Mouse (Mus musculus): ENCODE measurements at regions not wholly inside any gene's neighbourhood (a gene's known extent, or its start where the extent isn't known, plus 50 kb on each side); places are given as distances from the start of the nearest gene placed in this dataset.

DNA sequence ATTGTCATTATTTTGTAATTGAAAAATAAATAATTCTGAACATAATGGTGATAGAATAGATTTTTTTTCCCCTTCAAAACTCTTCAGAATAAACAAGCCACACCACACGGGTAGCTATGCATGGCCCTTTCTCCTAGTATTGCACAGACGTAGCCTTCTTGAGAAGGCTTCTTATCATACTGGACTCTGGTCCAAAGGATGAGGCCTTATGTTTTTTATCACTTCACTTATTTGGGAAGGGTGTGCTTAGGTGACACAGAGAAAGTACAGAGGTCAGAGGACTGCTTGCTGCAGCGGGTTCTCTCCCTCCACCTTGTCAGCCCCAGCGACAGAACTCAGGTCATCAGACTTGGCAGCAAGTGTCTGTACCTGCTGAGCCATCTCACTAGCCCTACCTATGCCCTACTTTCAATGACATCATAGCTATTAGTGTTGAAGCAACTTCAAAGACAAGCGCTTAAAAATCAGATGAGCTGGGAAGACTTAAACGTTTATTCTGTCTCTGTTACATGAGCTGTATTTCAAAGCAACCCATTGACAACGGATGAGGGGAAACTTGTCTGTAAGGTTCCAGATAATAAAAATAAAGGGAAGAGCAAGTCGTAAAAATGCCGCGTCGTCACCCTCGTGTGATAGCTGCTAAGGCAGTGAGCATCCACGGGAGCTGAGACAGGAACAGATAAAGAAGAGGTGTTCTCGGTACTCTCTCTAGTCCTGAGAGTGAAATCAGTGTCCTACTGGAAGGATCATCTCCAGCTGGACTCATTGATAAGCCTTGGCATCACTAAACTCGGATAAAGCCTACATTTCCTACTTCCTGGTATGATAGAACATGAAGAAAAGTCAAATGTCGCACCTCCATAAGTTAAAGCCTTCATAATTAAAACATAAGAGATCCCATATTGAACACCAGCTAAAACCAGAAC, 226.2 kb downstream of the Sp3 start:
- DNase-seq (ENCODE audit: low spot score): no peak

DNA sequence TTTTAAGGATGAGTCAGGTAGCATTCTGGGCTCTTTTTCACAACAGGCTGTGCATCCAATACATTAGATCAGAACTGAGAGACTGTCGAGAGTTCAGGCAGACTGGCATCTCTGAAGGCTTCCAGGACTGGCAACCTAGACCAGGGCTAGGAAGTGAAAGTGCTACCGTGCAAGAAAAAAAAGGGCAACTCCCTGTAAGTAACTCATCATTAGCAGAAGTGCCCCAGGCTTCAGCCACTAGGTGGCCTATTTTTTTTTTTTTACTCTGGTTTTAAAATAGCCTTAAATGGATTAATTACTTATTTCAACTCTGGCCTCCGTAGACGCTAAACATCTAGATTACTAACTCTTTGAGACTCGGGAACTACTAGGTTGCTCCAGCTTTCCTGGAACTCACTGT, 216.8 kb downstream of the Sp3 start:
- DNase-seq (ENCODE audit: low spot score): no peak

DNA sequence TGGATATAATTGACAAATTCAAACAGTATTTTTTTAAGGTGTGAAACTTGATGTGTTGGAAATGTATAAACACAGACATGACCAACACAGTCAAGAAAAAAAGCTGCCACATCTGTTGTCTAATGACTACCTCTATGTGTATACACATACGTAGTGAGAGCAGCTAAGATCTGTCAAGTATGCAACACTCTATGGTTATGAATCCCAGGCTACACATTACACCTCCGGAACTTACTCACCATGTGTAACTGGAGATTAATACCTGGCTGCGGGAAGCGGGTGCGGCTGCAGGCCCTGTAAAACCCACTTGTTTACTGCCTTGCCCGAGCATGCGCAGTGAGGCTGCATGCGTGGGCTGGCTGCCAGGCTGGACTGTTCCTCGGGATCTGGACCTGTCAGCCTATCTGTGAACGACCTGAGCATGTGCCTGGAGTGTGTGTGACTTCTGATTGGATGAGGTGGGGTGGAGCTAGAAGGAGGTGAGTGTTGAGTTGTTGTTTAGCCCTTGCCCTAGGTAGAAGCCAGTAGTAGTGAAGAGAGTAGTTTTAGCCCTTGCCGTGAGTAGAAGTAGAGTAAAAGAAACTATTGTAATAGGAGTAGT, 211.1 kb downstream of the Sp3 start:
- DNase-seq (ENCODE audit: low spot score): peak; percentile 10

DNA sequence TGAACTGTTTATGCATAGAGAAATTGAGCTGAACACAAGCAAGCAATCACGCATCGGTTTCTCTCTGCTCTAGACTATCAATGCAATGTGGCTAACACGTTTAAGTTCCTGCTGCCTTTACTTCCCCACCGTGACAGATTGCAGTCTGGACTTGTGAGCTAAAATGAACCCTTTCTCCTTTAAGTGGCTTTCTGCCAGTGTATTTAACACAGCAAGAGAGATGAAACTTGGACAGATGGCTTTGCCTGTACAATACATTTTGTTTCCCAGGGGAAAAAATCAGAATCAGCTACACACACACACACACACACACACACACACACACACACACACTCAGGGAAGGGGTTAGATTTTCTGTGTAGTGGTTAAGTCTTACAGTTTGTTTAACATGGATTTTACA, 206.8 kb downstream of the Sp3 start:
- no peak for DNase-seq (ENCODE audit: low spot score)

DNA sequence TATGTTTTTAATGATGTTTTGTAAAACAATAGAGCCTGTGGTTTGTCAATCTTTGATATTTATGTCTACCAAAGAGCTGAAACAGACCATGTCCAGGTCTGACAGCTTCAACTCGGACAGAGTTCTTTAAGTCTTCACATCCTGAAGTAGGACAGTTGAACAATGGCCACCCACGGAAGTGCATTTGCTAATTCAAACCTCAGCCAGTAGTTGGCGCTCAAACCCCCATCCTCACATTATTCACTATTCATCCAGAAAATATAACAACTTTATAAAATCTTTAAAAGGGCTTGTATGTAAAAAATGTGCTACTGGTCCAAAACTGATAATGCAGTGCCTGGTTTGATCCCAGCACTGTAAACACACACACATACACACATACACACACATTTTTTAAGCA, 202.9 kb downstream of the Sp3 start:
- DNase-seq (ENCODE audit: low spot score): no peak

DNA sequence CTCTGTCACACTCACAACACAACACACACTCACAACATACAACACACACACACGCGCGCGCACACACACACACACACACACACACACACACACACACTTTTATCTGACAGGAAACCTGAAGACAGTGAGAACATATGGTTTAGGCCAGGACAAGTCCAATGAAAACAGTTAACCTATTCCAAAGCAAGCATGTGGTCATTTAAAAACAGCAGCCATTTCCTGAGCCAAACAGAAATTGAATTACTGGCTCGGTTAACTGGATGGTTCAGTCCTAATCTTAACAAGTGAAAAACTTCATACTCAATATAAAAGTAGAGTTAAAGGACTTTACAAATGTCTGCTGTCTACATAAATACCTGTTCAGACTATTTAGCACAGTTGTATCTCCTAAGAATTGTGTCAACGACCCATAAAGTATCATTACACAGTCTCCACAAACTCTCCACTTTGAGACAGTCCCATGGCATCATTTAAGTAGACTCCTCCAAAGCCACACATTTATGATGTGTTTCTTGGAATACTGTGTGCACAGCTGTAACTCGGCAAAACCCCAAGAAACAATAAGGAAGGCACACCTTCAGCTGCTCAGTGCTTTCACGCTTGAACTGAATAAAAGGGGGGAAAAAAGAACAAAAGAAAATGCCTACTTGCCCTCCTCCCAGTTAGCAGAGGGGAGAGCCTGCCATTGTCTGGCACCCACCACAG, 202.3 kb downstream of the Sp3 start:
- DNase-seq (ENCODE audit: low spot score): no peak

DNA sequence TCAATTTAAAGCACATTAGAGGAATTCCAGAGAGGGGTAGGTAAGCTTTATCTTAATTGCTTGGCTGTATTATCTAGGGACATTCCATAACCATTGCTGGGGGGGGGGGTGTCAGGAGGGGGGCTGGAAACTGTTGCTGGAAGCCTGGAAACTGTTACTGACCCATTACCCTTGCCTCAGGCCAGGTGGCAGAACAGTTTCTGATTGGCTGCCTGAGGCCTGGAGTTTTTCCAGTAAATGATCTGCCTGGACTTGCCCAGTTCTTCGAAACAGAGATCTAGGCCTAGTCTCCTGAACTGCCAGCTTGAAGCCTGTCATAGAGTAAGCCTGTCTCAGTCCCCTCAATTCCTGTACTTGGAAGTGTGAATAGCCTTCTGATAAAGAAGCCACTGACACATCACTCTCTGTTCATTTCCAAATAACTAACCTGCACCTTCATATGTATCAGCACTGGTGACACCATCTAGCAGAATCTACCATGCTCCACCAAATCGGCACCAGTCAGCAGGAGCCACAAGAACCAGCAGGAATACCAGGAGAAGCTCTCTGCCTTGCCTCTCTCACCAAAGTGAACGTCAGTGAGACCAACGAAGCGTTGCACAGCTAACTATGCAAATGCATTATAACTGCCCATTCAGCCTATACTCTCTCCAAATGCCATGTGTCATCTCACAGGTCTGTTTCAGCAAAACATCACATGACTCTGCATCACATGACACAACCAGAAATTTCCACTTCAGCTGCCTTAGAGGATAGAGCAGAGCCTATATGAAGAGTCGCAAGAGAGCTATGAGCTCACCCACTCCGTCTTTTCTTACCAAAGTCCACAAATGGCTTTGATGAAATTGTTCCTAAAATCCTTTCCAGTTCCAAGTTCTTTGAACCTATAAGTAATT, 200.7 kb downstream of the Sp3 start:
- no peak for DNase-seq (ENCODE audit: low spot score)

DNA sequence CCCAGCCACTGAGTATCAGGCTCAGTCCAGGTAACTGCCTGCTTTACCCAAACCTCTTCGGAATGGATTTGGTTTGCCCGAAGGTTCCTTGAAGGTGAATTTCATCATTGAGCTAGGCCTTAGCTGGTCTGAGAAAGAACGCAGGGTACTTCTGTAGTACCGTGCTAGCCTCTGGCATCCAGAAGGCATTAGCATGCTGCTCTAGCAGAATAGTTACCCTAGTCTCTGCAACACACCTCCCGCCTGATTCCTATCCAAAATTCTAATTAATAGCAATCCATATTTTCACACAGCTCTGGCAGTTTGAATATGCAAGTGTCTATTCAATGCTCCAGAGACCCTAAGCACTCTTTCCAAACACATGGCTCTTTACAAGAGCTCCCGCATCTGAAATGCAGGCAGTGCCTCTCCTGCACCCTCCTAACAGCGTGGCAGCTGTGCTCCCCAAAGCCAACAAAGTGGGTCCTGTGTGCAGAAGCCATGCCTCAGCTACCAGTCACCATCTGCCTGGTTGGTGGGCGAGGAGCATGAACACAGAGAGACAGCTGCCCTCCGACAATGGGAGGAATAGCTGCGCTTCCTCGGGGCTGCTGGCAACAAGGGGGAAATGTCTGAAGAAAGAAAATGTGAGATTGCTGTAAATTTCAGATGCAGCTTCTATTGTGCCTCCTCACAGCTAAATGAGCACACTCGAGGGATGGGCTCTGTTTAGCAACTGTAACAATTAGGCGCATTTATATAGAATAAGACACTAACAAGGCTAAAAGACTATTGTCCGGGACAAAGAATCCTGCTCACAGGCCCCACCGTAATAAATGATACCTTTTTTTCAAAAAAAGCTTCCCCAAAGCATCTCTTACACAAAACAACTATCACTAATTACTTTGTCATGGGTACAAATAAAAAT, 198.6 kb downstream of the Sp3 start:
- DNase-seq (ENCODE audit: low spot score): no peak

DNA sequence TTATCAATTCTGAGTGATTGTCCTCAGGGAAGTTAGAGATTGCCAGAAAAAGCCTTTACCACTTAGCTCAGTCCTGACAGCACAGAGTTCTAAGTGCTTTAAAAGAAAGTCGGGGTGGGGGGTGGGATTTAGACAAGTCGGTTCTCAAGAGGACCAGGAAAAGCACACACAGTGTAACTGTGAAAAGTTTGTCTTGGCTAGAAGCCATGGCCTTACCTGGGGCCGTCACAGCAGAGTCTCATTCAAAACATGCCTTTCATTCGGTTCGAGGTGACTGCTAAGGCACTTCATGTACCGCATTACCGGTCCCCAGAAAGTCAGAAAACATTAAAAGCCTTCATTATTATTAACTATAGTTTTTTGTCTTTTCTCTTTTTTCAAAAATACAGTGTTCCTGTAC, 197.9 kb downstream of the Sp3 start:
- DNase-seq (ENCODE audit: low spot score): no peak

DNA sequence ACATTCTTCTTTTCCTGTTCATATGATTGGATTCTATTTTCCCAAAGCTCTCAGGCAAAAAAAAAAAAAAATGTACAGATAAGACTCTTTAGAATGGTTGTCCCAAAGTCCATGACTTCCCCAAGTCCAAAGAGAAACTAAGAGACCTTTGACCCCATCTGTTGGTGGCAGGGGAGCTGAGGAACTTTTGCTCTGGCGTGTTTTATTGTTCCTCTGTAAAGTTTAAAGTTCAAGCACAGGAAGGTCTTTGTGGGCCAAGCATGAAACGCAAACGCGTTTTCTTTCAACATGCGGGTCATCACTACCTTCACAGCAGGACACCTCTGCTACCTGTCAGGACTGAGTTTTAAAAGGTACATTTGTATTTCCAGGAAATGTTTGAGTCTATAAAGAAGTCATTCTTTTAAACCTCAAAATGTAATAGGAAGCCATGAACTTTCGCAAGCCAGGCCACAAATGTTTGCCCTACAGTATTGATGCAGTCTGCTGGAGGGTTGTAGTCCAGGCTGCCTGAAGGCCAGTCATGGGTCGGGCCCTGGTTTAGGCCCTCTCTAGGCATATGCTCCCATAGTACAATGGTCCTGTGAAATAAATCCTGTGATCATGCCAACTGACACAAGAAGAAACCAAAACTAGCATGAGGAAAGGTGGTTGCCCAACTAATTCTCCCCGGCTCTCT, 194.7 kb downstream of the Sp3 start:
- no peak for DNase-seq (ENCODE audit: low spot score)

DNA sequence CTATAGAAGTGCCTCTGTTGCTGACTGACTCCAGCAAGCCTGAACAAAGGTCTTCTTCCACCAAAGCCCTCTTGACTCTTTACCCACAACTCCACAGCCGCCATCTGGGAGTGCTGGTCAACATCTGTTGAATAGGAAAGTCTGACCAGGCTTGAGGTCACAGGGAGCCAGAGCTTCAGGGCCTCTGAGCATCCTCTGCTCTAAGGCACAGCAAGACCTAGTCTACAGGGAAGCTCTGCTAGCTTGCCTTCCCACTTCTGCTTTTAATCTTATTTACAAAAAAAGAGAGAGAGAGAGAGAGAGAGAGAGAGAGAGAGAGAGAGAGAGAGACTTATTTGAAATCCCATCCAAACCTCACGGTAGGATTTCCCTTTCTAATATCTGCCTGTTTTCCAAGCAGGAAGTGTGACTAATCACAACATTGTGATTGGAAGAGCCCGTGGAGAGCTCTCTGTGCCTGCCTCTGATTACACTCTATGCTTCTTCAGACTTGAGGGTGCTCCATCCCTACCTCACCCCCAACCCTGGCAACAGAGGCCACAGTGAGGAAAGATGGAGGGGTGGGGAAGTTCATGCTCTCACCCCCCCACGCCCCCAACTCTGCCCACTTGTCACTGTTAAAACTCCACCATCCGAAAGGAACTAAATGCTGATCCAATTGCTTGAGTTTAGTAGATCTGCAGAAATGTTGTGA, 194.1 kb downstream of the Sp3 start:
- no peak for DNase-seq (ENCODE audit: low spot score)

DNA sequence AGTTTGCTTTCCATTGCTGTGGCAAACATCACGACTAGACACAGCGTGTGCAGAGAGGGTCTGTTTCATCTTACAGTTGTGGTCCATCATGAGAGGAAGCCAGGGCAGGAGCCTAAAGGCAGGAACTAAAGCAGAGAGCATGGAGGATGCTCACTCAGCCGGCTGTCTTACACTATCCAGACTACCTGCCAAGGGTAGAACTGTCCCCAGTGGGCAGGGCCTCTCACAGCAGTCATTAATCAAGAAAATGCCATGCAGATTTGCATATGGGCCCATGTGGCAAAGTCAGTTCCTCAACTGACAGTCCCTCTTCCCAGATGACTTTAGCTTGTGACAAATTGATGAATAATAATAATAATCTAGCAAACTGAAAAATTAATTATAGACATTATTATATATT, 192.6 kb downstream of the Sp3 start:
- no peak for DNase-seq (ENCODE audit: low spot score)

DNA sequence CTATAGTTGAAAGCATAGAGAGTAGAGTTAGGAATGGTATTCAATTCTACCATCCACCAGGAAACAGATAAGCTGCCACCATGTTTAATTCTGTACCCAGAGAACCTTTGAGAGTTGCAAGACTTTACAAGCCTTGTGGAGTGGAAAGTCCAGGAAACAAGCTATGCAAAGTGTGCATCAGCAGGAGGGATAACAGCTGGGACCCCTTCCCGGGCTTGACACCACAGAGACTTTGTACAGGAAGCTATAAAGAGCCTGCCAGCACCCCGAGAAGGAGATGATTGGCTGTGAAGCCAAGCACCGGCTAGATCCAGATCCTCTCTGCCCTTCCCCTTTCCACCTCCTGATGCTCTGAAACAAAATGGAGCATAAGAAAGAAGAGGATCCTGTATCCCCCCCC, 188.8 kb downstream of the Sp3 start:
- DNase-seq (ENCODE audit: low spot score): no peak

DNA sequence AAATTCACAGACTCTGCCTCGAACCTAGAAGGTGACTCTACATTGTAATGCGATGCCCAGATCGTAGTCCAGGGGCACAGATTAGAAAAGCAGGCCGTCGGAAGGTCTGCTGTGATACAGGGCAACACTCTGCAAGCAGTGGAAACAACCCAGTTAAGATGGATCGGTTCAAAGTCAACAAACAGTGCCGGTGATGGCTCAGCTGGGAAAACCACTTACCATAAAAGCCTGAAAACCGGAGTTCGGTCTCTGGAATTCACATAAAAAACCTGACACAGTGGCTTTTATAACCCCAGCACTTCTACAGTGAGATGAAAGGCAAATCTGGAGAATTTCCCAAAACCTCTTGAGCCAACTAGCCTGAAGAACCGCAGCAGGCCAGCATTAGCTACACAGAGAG, 186.8 kb downstream of the Sp3 start:
- DNase-seq (ENCODE audit: low spot score): no peak

DNA sequence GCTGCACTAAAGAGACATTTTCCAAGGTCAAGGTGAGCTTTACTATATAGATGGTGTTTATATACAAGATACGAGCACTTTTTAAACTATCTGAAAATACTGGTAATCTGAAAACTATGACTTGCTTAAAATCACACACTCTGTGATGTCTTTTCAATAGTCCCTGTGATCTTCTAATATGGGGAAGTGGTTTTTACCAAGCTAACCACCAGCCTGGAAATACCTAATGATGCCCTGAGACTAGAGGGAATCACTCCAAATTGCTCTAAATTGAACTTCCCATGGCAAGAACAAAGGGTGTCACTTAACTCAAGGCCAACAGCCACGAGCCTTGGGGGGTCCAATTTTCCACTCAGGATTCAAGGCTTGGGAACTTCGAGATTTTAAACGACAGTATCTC, 185.7 kb downstream of the Sp3 start:
- no peak for DNase-seq (ENCODE audit: low spot score)

DNA sequence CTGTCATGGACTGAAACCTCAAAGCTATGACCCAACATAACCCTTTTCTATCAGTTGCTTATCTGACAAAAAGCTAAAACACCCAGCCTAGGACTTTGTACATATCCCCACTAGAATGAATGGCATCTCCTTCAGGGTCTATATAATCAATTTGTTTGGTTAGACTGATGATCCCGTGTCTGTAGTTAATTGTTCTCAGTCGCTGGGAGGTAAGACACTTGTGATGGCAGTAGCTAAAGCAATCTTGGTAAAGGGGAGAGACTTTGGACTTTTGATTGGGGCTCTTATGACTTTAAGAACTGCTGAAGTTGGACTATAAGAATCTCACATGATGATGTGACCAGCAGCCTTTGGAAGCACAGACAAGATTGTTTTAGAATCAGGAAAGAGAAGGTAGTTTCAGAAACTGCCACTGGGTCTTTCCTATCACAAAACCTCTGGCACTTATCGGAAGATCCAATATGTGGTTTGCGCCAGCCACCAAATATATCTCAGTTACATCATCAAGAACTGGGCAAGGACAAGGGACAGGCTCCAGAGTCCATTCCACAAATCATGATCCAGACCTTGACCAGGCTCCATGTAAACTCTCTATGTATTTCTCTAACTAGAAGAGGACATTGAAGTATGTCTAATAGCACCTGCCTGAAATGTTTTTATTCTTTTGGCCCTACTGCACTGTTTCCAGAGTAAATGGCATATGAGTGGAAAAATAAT, 183.1 kb downstream of the Sp3 start:
- no peak for DNase-seq (ENCODE audit: low spot score)

DNA sequence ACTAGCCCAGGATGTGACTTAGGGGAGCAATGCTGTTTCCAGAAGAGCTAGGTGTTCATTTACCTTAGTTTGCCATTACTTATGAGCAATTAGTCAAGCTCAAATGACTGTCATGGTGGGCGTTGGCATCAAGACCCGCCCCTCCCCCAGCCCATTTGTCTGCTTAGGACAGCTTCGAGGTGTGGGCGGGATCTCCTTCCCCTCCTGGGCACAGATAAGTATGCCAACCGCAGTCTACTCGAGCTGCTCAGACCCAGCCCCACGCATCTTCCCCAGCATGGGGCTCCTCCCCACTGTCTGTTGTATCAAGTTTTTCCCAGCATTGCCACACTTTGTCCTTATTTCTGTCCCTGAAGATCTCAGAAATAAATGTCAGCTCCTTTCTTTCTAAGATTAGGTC, 179.6 kb downstream of the Sp3 start:
- DNase-seq (ENCODE audit: low spot score): no peak

DNA sequence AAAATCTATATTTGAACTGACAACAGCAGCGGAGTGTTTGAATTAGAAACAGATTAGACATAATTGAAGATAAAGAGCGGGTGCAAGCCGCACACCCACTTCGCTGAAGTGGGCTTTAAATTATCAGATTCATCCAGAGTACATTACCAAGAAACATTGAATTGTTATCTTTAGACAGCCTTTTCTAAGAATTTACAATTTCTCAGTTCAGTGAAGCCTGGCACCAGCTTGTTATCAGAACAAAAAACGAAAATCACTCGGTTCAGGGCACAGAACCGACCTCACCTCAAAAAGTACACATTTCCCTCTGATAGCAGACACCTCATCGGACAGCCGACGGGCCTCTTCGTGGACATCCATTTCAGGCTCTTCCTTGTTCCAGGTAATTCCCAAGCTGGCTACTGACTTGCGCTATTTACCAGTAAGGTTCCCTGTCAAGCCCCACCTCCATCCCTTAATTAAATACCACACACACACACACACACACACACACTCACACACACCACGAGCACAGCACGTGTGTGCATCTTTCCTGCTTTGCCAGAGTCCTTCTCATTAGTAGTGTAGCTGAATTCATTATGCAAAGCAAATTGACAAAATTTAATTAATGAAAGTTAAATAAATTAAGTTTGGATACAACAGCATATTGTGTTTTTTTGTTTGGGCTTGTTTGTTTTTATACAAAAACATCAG, 166.8 kb downstream of the Sp3 start:
- DNase-seq (ENCODE audit: low spot score): no peak

DNA sequence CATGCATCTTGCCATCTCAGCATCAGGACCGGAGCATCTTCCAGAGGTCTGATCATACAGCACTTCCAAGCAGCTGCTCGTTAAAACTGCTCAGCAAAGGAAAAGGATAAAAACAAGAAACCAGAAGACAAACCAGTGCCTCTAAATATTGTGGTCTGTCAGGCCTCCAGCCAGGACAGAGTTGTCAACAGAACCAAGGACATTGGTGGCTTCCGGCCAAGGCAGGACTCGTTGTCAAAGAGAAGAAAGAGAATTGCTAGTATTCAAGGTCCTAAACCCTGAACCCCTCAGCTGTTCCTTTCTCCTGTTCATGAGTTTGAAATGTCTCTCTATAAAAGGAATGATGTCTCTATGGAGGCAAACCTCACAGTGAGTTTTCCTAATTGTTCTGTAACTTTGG, 155.0 kb downstream of the Sp3 start:
- no peak for DNase-seq (ENCODE audit: low spot score)

Measured in testis, postnatal 14 days (tissue).